Mouse (Mus musculus): Measurements from ENCODE around the gene Hirip3. TPM values are rescaled to one million over a fixed set of nuclear protein-coding genes. Genes with fewer than 3 reads are reported as not detected.

Gene Hirip3
- polyA plus RNA-seq, 1 experiment from 2014 or later = 65.2 TPM

DNA sequence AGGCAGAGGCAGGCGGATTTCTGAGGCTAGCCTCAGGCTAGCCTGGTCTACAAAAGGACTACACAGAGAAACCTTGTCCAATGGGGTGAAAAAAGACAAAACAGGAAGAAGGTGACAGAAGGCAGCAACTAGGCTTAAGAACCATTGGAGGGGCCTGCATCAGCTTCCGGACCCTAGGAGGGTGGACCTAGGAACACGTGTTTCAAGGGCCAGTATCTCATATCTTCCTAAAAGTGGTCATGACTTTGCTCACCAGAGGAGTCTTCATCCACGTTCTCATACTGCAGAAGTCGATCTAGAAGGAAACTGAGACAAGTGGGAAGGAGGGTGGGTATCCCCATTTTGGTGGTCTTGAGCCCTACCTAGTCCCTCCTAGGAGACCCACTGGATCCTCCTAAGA, 785 bp upstream of the Hirip3 start:
- no peak for DNase-seq (ENCODE audit: extremely low spot score, low spot score)
- Histone ChIP-seq H3K9me3 (no peaks in the 10 kb centered on the region), H3K4me1 (peaks cover 48% of the 10 kb centered on the region), H3K27ac (peak overlapping the region; percentile 93), H3K36me3 (replicated peaks) (peaks cover 82% of the 10 kb centered on the region), H3K27me3 (ENCODE audit: poor library complexity, severe bottlenecking) (no peaks in the 10 kb centered on the region), H3K4me3 (peak overlapping the region; percentile 72)
- 78% methylated on average over 5 of the region's 5 CpGs for WGBS

- H3K27me3 ChIP-seq (ENCODE audit: poor library complexity, severe bottlenecking) = no peaks in the 10 kb centered on the region
- DNase-seq (ENCODE audit: extremely low spot score, low spot score) = peak; percentile 93
- peaks cover 82% of the 10 kb centered on the region for H3K36me3 ChIP-seq (replicated peaks)
- no peaks in the 10 kb centered on the region for H3K9me3 ChIP-seq
- H3K27ac ChIP-seq = peak within 1 kb of the TSS; percentile 93
- peak within 1 kb of the TSS; percentile 72 for H3K4me3 ChIP-seq
- under 1% methylated on average over 41 of the region's 41 CpGs for WGBS
- peaks cover 43% of the 10 kb centered on the region for H3K4me1 ChIP-seq
Measured at GRCm38 (mm10) chr7:126862147-126862784, 494 bp downstream of the Hirip3 start, which contains the start of gene Ino80e. TSS of gene Ino80e (minus strand) at chr7:126862377.

- Histone ChIP-seq H3K4me1 (peaks cover 38% of the 10 kb centered on the region), H3K27ac (peak overlapping the region; percentile 93), H3K4me3 (peak overlapping the region; percentile 72), H3K27me3 (ENCODE audit: poor library complexity, severe bottlenecking) (no peaks in the 10 kb centered on the region), H3K9me3 (no peaks in the 10 kb centered on the region), H3K36me3 (replicated peaks) (peaks cover 82% of the 10 kb centered on the region)
- WGBS = 78% methylated on average over 6 of the region's 6 CpGs
- DNase-seq (ENCODE audit: extremely low spot score, low spot score) = no peak
Measured at GRCm38 (mm10) chr7:126863791-126864190, 2.0 kb downstream of the Hirip3 start.

GRCm38 (mm10) chr7:126867534-126867933, 5.8 kb downstream of the Hirip3 start:
- WGBS = 91% methylated on average over 2 of the region's 2 CpGs
- no peak overlapping the region for H3K4me3 ChIP-seq
- H3K27ac ChIP-seq = no peak overlapping the region
- no peak for DNase-seq (ENCODE audit: extremely low spot score, low spot score)
- H3K36me3 ChIP-seq (replicated peaks) = peaks cover 97% of the 10 kb centered on the region
- peaks cover 26% of the 10 kb centered on the region for H3K4me1 ChIP-seq
- no peaks in the 10 kb centered on the region for H3K9me3 ChIP-seq
- H3K27me3 ChIP-seq (ENCODE audit: poor library complexity, severe bottlenecking) = no peaks in the 10 kb centered on the region

GRCm38 (mm10) chr7:126868003-126868402, 6.2 kb downstream of the Hirip3 start:
- no peak for DNase-seq (ENCODE audit: extremely low spot score, low spot score)
- no peak overlapping the region for H3K4me3 ChIP-seq
- peaks cover 100% of the 10 kb centered on the region for H3K36me3 ChIP-seq (replicated peaks)
- peaks cover 21% of the 10 kb centered on the region for H3K4me1 ChIP-seq
- no peaks in the 10 kb centered on the region for H3K27me3 ChIP-seq (ENCODE audit: poor library complexity, severe bottlenecking)
- WGBS = 91% methylated on average over 12 of the region's 12 CpGs
- H3K9me3 ChIP-seq = no peaks in the 10 kb centered on the region
- H3K27ac ChIP-seq = no peak overlapping the region

DNA sequence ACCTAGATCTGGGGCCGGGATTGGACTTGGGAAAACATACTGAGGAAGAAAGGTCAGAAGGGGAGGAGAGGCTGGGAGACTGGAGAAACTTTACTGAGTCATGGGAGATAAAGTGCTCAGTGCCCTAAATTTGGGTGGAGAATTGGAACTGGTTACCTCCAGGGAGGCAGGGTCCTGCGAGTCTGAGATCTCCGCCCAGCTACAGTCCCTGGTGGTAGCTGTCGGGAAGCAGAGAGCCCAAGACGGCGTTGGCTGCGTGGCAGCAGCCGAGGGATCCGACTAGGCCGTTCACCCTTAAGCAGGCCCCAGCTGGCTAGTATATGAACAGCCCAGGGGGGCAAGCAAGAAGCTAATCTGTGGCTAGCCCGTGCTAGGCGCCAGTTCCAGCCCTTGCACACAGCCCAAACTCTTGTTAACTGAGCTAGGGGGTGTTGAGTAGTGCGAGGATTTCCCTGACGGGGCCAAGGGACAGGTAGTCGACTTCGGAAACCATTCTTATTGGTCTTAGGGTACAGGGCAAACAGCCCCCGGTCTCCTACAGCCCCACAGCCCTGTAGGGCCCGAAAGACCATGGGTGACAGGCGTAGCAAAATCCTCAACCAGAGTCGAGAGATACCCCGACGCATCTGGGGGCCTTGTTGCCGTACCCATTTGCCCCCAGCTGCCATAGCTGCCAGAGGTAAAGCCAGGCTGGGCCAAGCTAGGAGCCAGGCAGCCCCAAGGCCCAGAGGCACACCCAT, 8.2 kb downstream of the Hirip3 start:
- Histone ChIP-seq H3K27ac (no peak overlapping the region), H3K4me1 (0 out of 2 replicates have a peak, but pooled peaks cover 3% of the 10 kb centered on the region), H3K9me3 (no peaks in the 10 kb centered on the region), H3K27me3 (ENCODE audit: poor library complexity, severe bottlenecking) (no peaks in the 10 kb centered on the region), H3K4me3 (no peak overlapping the region), H3K36me3 (replicated peaks) (peaks cover 100% of the 10 kb centered on the region)
- no peak for DNase-seq (ENCODE audit: extremely low spot score, low spot score)
- WGBS = 94% methylated on average over 23 of the region's 23 CpGs

- Histone ChIP-seq H3K27me3 (ENCODE audit: poor library complexity, severe bottlenecking) (no peaks in the 10 kb centered on the region), H3K27ac (no peak overlapping the region), H3K9me3 (no peaks in the 10 kb centered on the region), H3K36me3 (replicated peaks) (peaks cover 100% of the 10 kb centered on the region), H3K4me1 (0 out of 2 replicates have a peak, but pooled peaks cover 3% of the 10 kb centered on the region), H3K4me3 (no peak overlapping the region)
- DNase-seq (ENCODE audit: extremely low spot score, low spot score) = no peak
- WGBS = 91% methylated on average over 2 of the region's 2 CpGs
Measured at GRCm38 (mm10) chr7:126870520-126870891, 8.7 kb downstream of the Hirip3 start.

DNA sequence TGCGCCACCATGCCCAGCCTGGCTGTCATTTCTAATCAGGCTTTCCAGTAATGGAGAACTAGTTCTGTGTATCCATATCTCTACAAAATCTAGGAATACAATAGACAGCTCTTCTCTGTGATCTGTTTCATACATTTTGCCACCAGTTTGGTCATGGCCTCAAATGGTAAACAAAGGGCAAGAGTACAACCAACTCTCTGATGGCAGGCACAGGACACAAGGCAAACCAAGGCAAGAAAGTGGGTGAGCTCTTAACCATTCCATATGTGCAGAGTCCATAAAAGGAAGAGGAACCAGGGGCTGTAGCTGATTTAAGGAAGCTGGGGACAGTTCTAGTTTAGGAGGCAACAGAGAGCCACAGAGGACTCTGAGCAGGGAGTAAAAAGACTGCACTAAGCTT, 15.5 kb downstream of the Hirip3 start:
- H3K4me3 ChIP-seq = no peak overlapping the region
- H3K4me1 ChIP-seq = peaks cover 19% of the 10 kb centered on the region
- H3K36me3 ChIP-seq (replicated peaks) = peaks cover 99% of the 10 kb centered on the region
- no peak for DNase-seq (ENCODE audit: extremely low spot score, low spot score)
- no peaks in the 10 kb centered on the region for H3K9me3 ChIP-seq
- H3K27me3 ChIP-seq (ENCODE audit: poor library complexity, severe bottlenecking) = no peaks in the 10 kb centered on the region
- no peak overlapping the region for H3K27ac ChIP-seq
- WGBS = 97% methylated on average over 1 of the region's 1 CpGs

DNA sequence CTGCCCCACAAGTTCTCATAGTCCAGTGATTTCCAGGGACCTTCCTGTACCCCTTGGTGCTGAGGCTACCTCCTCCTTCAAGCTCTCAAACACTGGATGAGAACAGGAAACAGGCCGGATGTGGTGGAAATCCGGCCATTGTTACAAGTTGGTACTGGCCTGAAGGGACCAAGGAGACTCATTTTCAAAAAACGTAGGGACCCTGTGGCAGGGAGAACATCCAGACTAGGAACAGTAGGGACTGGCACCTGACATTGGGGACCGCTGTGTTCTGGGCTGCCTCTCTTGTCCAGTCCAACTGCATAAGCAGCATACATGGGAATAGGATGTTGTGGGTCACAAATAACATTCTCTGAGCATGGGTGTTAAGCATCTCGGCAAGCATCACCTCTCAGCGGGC, 19.3 kb downstream of the Hirip3 start:
- 83% methylated on average over 6 of the region's 6 CpGs for WGBS
- Histone ChIP-seq H3K4me1 (peaks cover 49% of the 10 kb centered on the region), H3K27me3 (ENCODE audit: poor library complexity, severe bottlenecking) (no peaks in the 10 kb centered on the region), H3K27ac (0 out of 2 replicates have a peak overlapping the region, but pooled peaks have one; percentile 75), H3K9me3 (no peaks in the 10 kb centered on the region), H3K36me3 (replicated peaks) (peaks cover 66% of the 10 kb centered on the region), H3K4me3 (peak overlapping the region; percentile 84)
- no peak for DNase-seq (ENCODE audit: extremely low spot score, low spot score)

DNA sequence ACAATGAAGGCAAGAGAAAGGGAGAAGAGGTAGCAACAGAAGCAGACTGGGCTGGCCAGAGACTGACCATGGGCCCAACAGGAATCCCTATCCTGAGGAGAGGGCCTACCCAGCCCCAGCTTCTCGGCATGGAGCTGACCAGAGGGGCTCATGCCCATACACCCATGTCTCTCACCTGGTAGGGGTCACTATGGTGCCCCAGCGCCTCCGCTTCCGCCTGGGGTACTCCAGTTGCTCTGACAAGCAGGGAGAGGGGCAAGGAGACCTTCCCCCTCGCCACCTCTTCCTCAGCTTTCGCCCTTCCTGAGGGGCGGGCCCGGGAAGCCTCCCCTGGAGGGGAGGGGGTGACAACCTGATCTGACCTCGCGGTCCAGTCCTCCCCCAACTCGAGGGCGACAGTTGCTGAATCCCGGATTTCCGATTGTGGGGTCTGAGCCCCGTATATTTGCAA, 22.0 kb downstream of the Hirip3 start:
- Histone ChIP-seq H3K4me1 (peaks cover 49% of the 10 kb centered on the region), H3K27me3 (ENCODE audit: poor library complexity, severe bottlenecking) (no peaks in the 10 kb centered on the region), H3K4me3 (peak overlapping the region; percentile 84), H3K9me3 (no peaks in the 10 kb centered on the region), H3K27ac (peak overlapping the region; percentile 93), H3K36me3 (replicated peaks) (peaks cover 39% of the 10 kb centered on the region)
- no peak for DNase-seq (ENCODE audit: extremely low spot score, low spot score)
- under 1% methylated on average over 15 of the region's 15 CpGs for WGBS

GRCm38 (mm10) chr7:126884286-126885164, 22.8 kb downstream of the Hirip3 start, which contains the start of gene Taok2:
TSS of gene Taok2 (minus strand) at chr7:126884703.
- WGBS = under 1% methylated on average over 56 of the region's 56 CpGs
- Histone ChIP-seq H3K36me3 (replicated peaks) (peaks cover 31% of the 10 kb centered on the region), H3K27me3 (ENCODE audit: poor library complexity, severe bottlenecking) (no peaks in the 10 kb centered on the region), H3K9me3 (no peaks in the 10 kb centered on the region), H3K27ac (peak within 1 kb of the TSS; percentile 93), H3K4me1 (peaks cover 49% of the 10 kb centered on the region), H3K4me3 (peak within 1 kb of the TSS; percentile 84)
- peak; percentile 99 for DNase-seq (ENCODE audit: extremely low spot score, low spot score)

DNA sequence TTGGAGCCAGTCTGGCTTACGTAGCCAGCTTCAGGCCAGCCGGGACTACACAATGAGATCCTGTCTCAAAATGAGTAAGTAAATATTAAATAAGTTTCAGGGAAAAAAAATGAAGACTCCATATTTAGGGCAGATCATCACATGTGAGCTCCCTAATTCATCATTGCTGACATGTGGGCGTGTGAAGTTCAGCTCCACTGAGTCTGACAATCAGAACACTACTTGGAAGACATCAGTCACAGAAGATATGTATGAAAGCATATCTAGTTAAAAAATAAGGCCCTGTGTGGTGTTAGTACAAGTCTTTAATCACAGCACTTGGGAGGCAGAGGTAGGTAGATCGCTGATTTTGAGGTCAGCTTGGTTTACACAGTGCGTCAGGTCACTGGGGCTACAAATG, 25.5 kb downstream of the Hirip3 start:
- Histone ChIP-seq H3K9me3 (no peaks in the 10 kb centered on the region), H3K36me3 (replicated peaks) (peaks cover 22% of the 10 kb centered on the region), H3K4me1 (peaks cover 29% of the 10 kb centered on the region), H3K27ac (no peak overlapping the region), H3K4me3 (no peak overlapping the region), H3K27me3 (ENCODE audit: poor library complexity, severe bottlenecking) (no peaks in the 10 kb centered on the region)
- 94% methylated on average over 5 of the region's 5 CpGs for WGBS
- DNase-seq (ENCODE audit: extremely low spot score, low spot score) = no peak
